Mouse (Mus musculus): ENCODE measurements at regions not wholly inside any gene's neighbourhood (a gene's known extent, or its start where the extent isn't known, plus 50 kb on each side); places are given as distances from the start of the nearest gene placed in this dataset.

DNA sequence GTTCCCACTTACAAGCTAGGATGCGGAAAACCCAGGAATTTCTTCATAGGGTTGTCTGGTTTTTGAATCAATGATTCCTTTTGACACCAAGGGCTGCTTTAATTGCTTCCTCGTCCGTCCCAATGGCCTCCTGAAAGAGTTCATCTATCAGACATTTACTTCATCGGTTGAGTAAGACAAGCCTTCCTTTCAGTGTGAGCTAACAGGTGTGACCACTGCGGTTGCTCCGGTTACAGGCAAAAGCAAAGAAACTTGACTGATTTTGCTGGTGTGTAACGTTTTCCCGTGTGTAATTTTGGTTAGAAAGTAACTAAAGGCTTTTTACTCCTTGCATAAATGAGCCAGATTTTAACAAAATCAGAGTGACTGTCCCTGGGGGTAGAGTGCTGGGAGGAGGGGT is 99.6 kb upstream of the Rnaseh2b start:
- Histone ChIP-seq H3K4me3 (replicated peaks) (no peak overlapping the region), H3K9me3 (ENCODE audit: control insufficient read depth, low read length) (no peaks in the 10 kb centered on the region), H3K4me1 (ENCODE audit: control insufficient read depth) (no peaks in the 10 kb centered on the region), H3K36me3 (ENCODE audit: control insufficient read depth) (no peaks in the 10 kb centered on the region), H3K27me3 (ENCODE audit: control insufficient read depth) (no peaks in the 10 kb centered on the region)
- TF ChIP-seq TAL1 (IDR thresholded peaks at IDR 0.05; ENCODE audit: low read length), result no peak
- no peak for TF ChIP-seq GATA1 (IDR thresholded peaks at IDR 0.05; ENCODE audit: low read length)

DNA sequence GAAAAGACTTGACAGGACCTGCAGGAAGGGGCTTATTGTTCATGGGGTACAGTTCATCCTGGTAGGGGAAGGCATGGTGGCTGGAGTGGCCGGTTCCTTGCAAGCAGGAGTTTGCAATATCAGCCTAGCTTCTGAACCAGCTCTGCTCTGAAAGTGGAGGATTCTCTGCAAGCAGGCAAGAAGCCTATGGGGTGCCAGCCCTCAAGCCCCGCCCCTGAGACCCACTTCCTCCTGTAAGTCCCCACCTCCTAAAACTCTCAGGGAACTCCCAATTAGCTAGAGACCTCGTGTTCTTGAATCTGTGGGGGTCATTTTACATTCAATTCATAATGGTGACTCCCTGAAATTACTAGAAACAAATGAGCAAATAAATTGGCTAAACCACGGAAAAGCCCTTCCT is 99.0 kb upstream of the Rnaseh2b start:
- no peak overlapping the region for H3K4me3 ChIP-seq (replicated peaks)
- no peaks in the 10 kb centered on the region for H3K4me1 ChIP-seq (ENCODE audit: control insufficient read depth)
- H3K36me3 ChIP-seq (ENCODE audit: control insufficient read depth), result no peaks in the 10 kb centered on the region
- H3K9me3 ChIP-seq (ENCODE audit: control insufficient read depth, low read length), result no peaks in the 10 kb centered on the region
- TF ChIP-seq TAL1 (IDR thresholded peaks at IDR 0.05; ENCODE audit: low read length), result no peak
- TF ChIP-seq GATA1 (IDR thresholded peaks at IDR 0.05; ENCODE audit: low read length), result no peak
- H3K27me3 ChIP-seq (ENCODE audit: control insufficient read depth), result no peaks in the 10 kb centered on the region

GRCm38 (mm10) chr14:62196776-62197175 is 95.6 kb upstream of the Rnaseh2b start:
- H3K9me3 ChIP-seq (ENCODE audit: control insufficient read depth, low read length), result no peaks in the 10 kb centered on the region
- H3K4me1 ChIP-seq (ENCODE audit: control insufficient read depth), result no peaks in the 10 kb centered on the region
- H3K27me3 ChIP-seq (ENCODE audit: control insufficient read depth), result no peaks in the 10 kb centered on the region
- no peak overlapping the region for H3K4me3 ChIP-seq (replicated peaks)
- TF ChIP-seq GATA1 (IDR thresholded peaks at IDR 0.05; ENCODE audit: low read length) (no peak), TAL1 (IDR thresholded peaks at IDR 0.05; ENCODE audit: low read length) (no peak)
- H3K36me3 ChIP-seq (ENCODE audit: control insufficient read depth), result no peaks in the 10 kb centered on the region

DNA sequence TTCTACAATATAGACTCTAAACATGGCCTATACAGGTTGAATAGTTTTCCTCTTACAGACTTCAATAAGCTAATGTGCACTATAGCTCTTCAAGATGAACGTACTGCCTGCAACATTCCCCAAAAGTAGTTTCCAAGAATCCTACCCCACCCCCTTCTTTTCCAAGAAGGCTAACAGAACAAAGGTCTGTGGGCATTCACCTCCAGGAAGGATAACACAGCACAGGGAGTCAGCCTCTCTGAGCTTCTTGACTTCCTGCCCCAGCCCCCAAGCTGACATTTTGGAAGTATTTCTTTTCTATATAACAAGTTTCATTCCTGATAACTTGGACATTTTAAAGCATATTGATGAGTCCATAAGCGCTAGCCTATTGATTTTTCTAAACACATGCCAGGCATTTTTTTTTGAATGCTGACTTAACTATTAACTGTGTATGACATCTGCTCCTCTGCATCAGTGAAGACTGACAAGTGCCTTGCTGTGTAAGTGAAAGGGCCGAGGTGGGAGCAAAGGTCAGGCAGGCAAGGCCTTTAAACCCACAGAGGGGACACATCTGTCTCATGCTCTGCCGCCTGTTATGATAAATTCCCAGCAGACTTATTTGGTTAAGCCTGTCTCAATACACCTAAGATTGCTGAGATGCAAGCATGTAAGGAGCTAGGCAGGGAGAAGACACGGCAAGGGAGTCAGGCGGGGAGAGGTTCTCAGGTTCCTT is 93.8 kb upstream of the Rnaseh2b start:
- no peaks in the 10 kb centered on the region for H3K27me3 ChIP-seq (ENCODE audit: control insufficient read depth)
- H3K36me3 ChIP-seq (ENCODE audit: control insufficient read depth), result no peaks in the 10 kb centered on the region
- no peak overlapping the region for H3K4me3 ChIP-seq (replicated peaks)
- H3K4me1 ChIP-seq (ENCODE audit: control insufficient read depth), result no peaks in the 10 kb centered on the region
- TF ChIP-seq TAL1 (IDR thresholded peaks at IDR 0.05; ENCODE audit: low read length) (no peak), GATA1 (IDR thresholded peaks at IDR 0.05; ENCODE audit: low read length) (no peak)
- H3K9me3 ChIP-seq (ENCODE audit: control insufficient read depth, low read length), result no peaks in the 10 kb centered on the region

GRCm38 (mm10) chr14:62215071-62215470 is 77.3 kb upstream of the Rnaseh2b start:
- TF ChIP-seq TAL1 (IDR thresholded peaks at IDR 0.05; ENCODE audit: low read length) (no peak), GATA1 (IDR thresholded peaks at IDR 0.05; ENCODE audit: low read length) (no peak)
- no peaks in the 10 kb centered on the region for H3K4me1 ChIP-seq (ENCODE audit: control insufficient read depth)
- no peaks in the 10 kb centered on the region for H3K9me3 ChIP-seq (ENCODE audit: control insufficient read depth, low read length)
- H3K4me3 ChIP-seq (replicated peaks), result no peak overlapping the region
- H3K36me3 ChIP-seq (ENCODE audit: control insufficient read depth), result no peaks in the 10 kb centered on the region
- H3K27me3 ChIP-seq (ENCODE audit: control insufficient read depth), result no peaks in the 10 kb centered on the region

DNA sequence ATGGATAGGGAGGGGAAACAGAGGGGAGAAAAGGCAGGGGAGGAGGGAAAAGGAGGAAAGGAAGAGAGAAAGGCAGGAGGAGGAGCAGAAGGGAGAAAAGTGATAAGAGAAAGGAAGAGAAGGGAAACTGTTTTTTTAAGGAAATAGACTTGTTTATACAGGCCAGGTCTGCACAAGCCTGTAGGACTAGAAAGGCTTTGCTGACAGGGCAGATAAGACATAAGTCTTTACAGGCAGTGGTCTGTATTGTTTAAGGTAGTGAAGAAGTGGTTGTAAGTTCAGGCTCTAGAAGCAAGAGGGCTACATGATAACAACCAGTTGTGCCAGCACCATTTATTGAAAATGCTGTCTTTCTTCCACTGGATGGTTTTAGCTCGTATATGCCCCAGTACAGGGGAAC is 75.4 kb upstream of the Rnaseh2b start:
- H3K4me1 ChIP-seq (ENCODE audit: control insufficient read depth), result no peaks in the 10 kb centered on the region
- TF ChIP-seq TAL1 (IDR thresholded peaks at IDR 0.05; ENCODE audit: low read length) (no peak), GATA1 (IDR thresholded peaks at IDR 0.05; ENCODE audit: low read length) (no peak)
- no peaks in the 10 kb centered on the region for H3K9me3 ChIP-seq (ENCODE audit: control insufficient read depth, low read length)
- H3K36me3 ChIP-seq (ENCODE audit: control insufficient read depth), result no peaks in the 10 kb centered on the region
- no peak overlapping the region for H3K4me3 ChIP-seq (replicated peaks)
- no peaks in the 10 kb centered on the region for H3K27me3 ChIP-seq (ENCODE audit: control insufficient read depth)

DNA sequence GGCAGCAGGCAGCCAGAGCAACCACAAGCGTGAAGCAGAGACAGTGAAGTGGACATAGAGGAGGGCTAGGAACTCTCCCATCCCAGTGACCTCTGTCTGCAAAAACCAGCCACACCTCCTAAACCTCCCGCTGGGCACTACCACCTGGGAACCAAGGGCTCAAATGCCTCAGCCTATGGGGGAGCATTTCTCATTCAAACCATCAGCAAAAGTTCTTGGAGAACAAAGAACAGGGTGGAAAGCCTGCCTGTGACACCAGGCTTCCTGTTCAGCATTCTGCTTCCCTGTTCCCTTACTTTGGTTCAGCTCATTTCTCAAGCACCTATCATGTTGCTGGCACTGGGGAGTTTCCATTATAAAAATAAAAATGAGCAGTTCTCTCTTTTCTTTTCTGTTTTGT is 74.4 kb upstream of the Rnaseh2b start:
- Histone ChIP-seq H3K27me3 (ENCODE audit: control insufficient read depth) (no peaks in the 10 kb centered on the region), H3K9me3 (ENCODE audit: control insufficient read depth, low read length) (no peaks in the 10 kb centered on the region), H3K4me3 (replicated peaks) (no peak overlapping the region), H3K4me1 (ENCODE audit: control insufficient read depth) (no peaks in the 10 kb centered on the region), H3K36me3 (ENCODE audit: control insufficient read depth) (no peaks in the 10 kb centered on the region)
- TF ChIP-seq GATA1 (IDR thresholded peaks at IDR 0.05; ENCODE audit: low read length) (no peak), TAL1 (IDR thresholded peaks at IDR 0.05; ENCODE audit: low read length) (no peak)

DNA sequence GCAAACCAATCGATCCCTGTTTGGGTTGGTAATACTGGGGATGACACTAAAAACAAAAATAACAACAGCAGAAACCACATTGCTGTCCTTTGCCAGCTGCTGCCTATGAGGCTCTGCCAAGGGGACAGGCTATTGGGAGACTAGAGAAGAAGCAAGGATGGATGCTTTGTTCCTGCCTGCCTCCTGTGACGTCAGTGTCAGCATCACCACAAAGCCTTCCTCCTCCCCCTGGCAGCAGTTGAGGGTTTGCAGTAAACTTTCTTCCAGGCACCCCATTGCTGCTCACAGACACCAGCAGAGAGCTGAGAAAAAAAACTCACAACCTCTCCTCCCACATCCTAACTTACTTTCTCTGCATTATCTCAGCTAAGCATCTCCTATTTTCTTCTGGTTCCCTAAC is 73.7 kb upstream of the Rnaseh2b start:
- no peak for TF ChIP-seq GATA1 (IDR thresholded peaks at IDR 0.05; ENCODE audit: low read length)
- TF ChIP-seq TAL1 (IDR thresholded peaks at IDR 0.05; ENCODE audit: low read length), result no peak
- Histone ChIP-seq H3K36me3 (ENCODE audit: control insufficient read depth) (no peaks in the 10 kb centered on the region), H3K27me3 (ENCODE audit: control insufficient read depth) (no peaks in the 10 kb centered on the region)

DNA sequence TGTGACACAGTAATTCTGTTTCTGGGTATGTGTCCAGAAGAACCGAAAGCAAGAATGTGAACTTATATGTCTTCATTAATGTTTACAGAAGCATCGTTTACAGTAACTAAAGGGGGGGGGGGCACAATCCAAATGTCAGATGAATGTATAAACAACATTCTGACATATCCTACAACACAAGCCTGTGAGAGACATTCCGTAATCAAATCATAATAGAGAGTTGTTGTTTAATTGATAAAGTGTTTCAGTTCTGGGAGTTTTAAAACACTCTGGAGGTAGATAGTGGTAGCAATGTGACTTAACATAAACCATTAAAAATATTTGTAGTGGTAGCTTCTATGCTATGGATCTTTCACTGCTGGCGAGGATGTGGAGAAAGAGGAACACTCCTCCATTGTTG is 71.6 kb upstream of the Rnaseh2b start:
- H3K27me3 ChIP-seq (ENCODE audit: control insufficient read depth), result no peaks in the 10 kb centered on the region
- H3K9me3 ChIP-seq (ENCODE audit: control insufficient read depth, low read length), result no peaks in the 10 kb centered on the region

More for the DNA sequence above, 73.7 kb upstream of the Rnaseh2b start:
- Histone ChIP-seq H3K4me3 (replicated peaks) (no peak overlapping the region), H3K9me3 (ENCODE audit: control insufficient read depth, low read length) (no peaks in the 10 kb centered on the region), H3K4me1 (ENCODE audit: control insufficient read depth) (no peaks in the 10 kb centered on the region)

More for the DNA sequence above, 71.6 kb upstream of the Rnaseh2b start:
- H3K36me3 ChIP-seq (ENCODE audit: control insufficient read depth), result no peaks in the 10 kb centered on the region
- H3K4me1 ChIP-seq (ENCODE audit: control insufficient read depth), result no peaks in the 10 kb centered on the region
- TF ChIP-seq TAL1 (IDR thresholded peaks at IDR 0.05; ENCODE audit: low read length) (no peak), GATA1 (IDR thresholded peaks at IDR 0.05; ENCODE audit: low read length) (no peak)
- H3K4me3 ChIP-seq (replicated peaks), result no peak overlapping the region

Measured in erythroblast, embryonic 14.5 days (primary cell).